Mouse (Mus musculus): Measurements from ENCODE around the gene Gabbr1. TPM values are rescaled to one million over a fixed set of nuclear protein-coding genes. Genes with fewer than 3 reads are reported as not detected.

Gene Gabbr1
- total and polyA plus RNA-seq, 3 experiments: 2.1 to 11.6 (median 4.7) TPM

DNA sequence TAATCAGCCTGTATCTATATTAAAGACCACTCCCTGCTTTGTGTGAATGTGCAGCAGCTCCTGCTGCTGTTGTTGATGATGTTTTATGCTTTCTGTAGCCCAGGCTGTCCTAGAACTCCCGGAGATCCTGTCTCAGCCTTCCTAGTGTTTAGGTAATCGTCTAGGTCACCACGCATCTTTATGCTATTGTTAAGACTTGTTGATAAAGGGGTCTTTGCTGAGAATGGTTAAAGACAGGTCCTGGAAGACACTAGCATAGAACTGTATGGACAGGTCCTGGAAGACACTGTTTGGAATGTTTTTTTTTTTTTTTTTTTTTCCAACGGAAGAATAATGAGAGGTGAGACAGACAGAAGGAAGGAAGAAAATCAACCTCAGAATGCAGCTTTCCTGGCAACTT, 42.4 kb upstream of the Gabbr1 start:
- TF ChIP-seq ZMIZ1 (IDR thresholded peaks at IDR 0.05; ENCODE audit: low read depth, low read length) (no peak), CHD1 (IDR thresholded peaks at IDR 0.05; ENCODE audit: low read depth, low read length) (no peak), CHD2 (IDR thresholded peaks at IDR 0.05; ENCODE audit: low read length) (no peak), POLR2A (IDR thresholded peaks at IDR 0.05; ENCODE audit: low read depth, low read length) (no peak), MEF2A (IDR thresholded peaks at IDR 0.05; ENCODE audit: borderline replicate concordance, low read depth, low read length) (no peak), ELF1 (IDR thresholded peaks at IDR 0.05; ENCODE audit: low read depth, low read length) (no peak), USF1 (IDR thresholded peaks at IDR 0.05; ENCODE audit: low read depth, low read length) (no peak), JUND (conservative IDR thresholded peaks at IDR 0.05; ENCODE audit: low read depth, low read length) (no peak), NELFE (IDR thresholded peaks at IDR 0.05; ENCODE audit: low read depth, low read length) (no peak), JUN (IDR thresholded peaks at IDR 0.05; ENCODE audit: insufficient read depth, low read depth, low read length) (no peak), MAX (IDR thresholded peaks at IDR 0.05; ENCODE audit: low read length) (no peak), ETS1 (conservative IDR thresholded peaks at IDR 0.05; ENCODE audit: low read depth, low read length) (no peak), KAT2A (IDR thresholded peaks at IDR 0.05; ENCODE audit: insufficient replicate concordance, low read length) (no peak), HCFC1 (IDR thresholded peaks at IDR 0.05; ENCODE audit: low read depth, low read length) (no peak)
- Histone ChIP-seq H3K79me2 (replicated peaks; ENCODE audit: control insufficient read depth, extremely low read depth, insufficient read depth, poor library complexity, severe bottlenecking) (no peaks in the 10 kb centered on the region), H3K36me3 (replicated peaks in 1 of 2; ENCODE audit: control insufficient read depth in 1 of 2, insufficient read depth in 1 of 2, low read length in 1 of 2) (no peaks in the 10 kb centered on the region), H3K4me3 (replicated peaks in 1 of 3; ENCODE audit: low read depth in 2 of 3, low read length in 2 of 3, poor library complexity in 1 of 3) (no peak overlapping the region), H3K27me3 (replicated peaks) (no peaks in the 10 kb centered on the region), H3K9ac (ENCODE audit: insufficient read depth, low read depth) (no peak overlapping the region), H3K27ac (ENCODE audit: insufficient read depth, low read depth) (no peak overlapping the region), H3K4me1 (ENCODE audit: control insufficient read depth in 1 of 2, insufficient read depth in 2 of 2) (no peaks in the 10 kb centered on the region), H3K9me3 (replicated peaks; ENCODE audit: low read length) (no peaks in the 10 kb centered on the region), H3K4me2 (ENCODE audit: insufficient read depth, low read depth, poor library complexity, severe bottlenecking) (no peak overlapping the region)
- in situ Hi-C loops (cut with MboI; ENCODE audit: low pct_ligation_motif_present, low pct_unique_long_range_greater_than_20kb, low sequenced_read_pairs): no loop called here
- dilution Hi-C loops (cut with MboI; ENCODE audit: extremely low pct_ligation_motif_present, extremely low pct_unique_long_range_greater_than_20kb, low sequenced_read_pairs): no loop called here
- DNase-seq (ENCODE audit: extremely low read depth): no peak

DNA sequence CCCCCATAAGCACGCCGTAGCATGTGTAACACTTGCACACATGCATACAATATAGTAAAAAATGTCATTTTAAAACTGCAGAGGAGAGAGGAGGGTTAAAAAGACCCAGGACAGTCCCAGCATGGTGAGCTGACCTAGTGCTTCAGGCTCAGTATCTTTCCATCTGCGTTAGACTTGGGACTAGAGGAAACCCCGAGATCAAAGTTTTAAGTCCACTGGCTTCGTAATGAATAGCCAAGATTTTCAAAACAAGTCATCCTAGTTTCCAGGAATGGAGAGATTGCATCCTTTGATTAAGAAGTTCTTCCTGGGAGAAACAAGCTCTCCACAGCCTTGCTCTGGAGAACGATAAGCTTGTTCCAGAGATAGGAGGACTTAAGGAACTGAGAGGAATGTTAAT, 37.6 kb upstream of the Gabbr1 start:
- Histone ChIP-seq H3K9me3 (replicated peaks; ENCODE audit: low read length) (no peaks in the 10 kb centered on the region), H3K36me3 (replicated peaks in 1 of 2; ENCODE audit: control insufficient read depth in 1 of 2, insufficient read depth in 1 of 2, low read length in 1 of 2) (no peaks in the 10 kb centered on the region), H3K9ac (ENCODE audit: insufficient read depth, low read depth) (no peak overlapping the region), H3K4me3 (replicated peaks in 1 of 3; ENCODE audit: low read depth in 2 of 3, low read length in 2 of 3, poor library complexity in 1 of 3) (no peak overlapping the region), H3K27ac (ENCODE audit: insufficient read depth, low read depth) (no peak overlapping the region), H3K4me1 (ENCODE audit: control insufficient read depth in 1 of 2, insufficient read depth in 2 of 2) (no peaks in the 10 kb centered on the region), H3K4me2 (ENCODE audit: insufficient read depth, low read depth, poor library complexity, severe bottlenecking) (no peak overlapping the region), H3K79me2 (replicated peaks; ENCODE audit: control insufficient read depth, extremely low read depth, insufficient read depth, poor library complexity, severe bottlenecking) (no peaks in the 10 kb centered on the region), H3K27me3 (replicated peaks) (no peaks in the 10 kb centered on the region)
- dilution Hi-C loops (cut with MboI; ENCODE audit: extremely low pct_ligation_motif_present, extremely low pct_unique_long_range_greater_than_20kb, low sequenced_read_pairs) (no loop called here), in situ Hi-C loops (cut with MboI; ENCODE audit: low pct_ligation_motif_present, low pct_unique_long_range_greater_than_20kb, low sequenced_read_pairs) (no loop called here)
- TF ChIP-seq KAT2A (IDR thresholded peaks at IDR 0.05; ENCODE audit: insufficient replicate concordance, low read length) (no peak), CHD2 (IDR thresholded peaks at IDR 0.05; ENCODE audit: low read length) (no peak), RAD21 (IDR thresholded peaks at IDR 0.05; ENCODE audit: low read depth, low read length) (no peak), ELF1 (IDR thresholded peaks at IDR 0.05; ENCODE audit: low read depth, low read length) (no peak), NRF1 (IDR thresholded peaks at IDR 0.05; ENCODE audit: low read depth, low read length) (no peak), PAX5 (IDR thresholded peaks at IDR 0.05; ENCODE audit: low read length) (no peak), JUN (IDR thresholded peaks at IDR 0.05; ENCODE audit: insufficient read depth, low read depth, low read length) (no peak), POLR2AphosphoS2 (IDR thresholded peaks at IDR 0.05; ENCODE audit: low read depth, low read length) (no peak), POLR2A (IDR thresholded peaks at IDR 0.05; ENCODE audit: low read depth, low read length) (no peak), BHLHE40 (IDR thresholded peaks at IDR 0.05; ENCODE audit: low read depth, low read length) (no peak), MAZ (IDR thresholded peaks at IDR 0.05; ENCODE audit: low read depth, low read length) (no peak), MXI1 (IDR thresholded peaks at IDR 0.05; ENCODE audit: low read depth, low read length) (no peak), CTCF (conservative IDR thresholded peaks at IDR 0.05 in 1 of 2, IDR thresholded peaks at IDR 0.05 in 1 of 2; ENCODE audit: low read depth in 2 of 2, low read length in 2 of 2) (no peak), IRF4 (IDR thresholded peaks at IDR 0.05; ENCODE audit: low read depth, low read length) (no peak), ZNF384 (IDR thresholded peaks at IDR 0.05; ENCODE audit: low read depth, low read length) (no peak), MAX (IDR thresholded peaks at IDR 0.05; ENCODE audit: low read length) (no peak), CHD1 (IDR thresholded peaks at IDR 0.05; ENCODE audit: low read depth, low read length) (no peak), HCFC1 (IDR thresholded peaks at IDR 0.05; ENCODE audit: low read depth, low read length) (no peak)
- no peak for DNase-seq (ENCODE audit: extremely low read depth)
